Mouse (Mus musculus): Measurements from ENCODE around the gene Amfr. TPM values are rescaled to one million over a fixed set of nuclear protein-coding genes. Genes with fewer than 3 reads are reported as not detected.
A peak's percentile ranks its signal among the peaks of the same experiment; 100 is the strongest.

The Amfr gene
- polyA plus RNA-seq, 2 experiments from 2014 or later, result 26.2 to 26.6 TPM

GRCm38 (mm10) chr8:93980141-93980540 is 32.5 kb downstream of the Amfr start:
- ATAC-seq, result no peak

- ATAC-seq, result no peak
Measured at GRCm38 (mm10) chr8:93976446-93977211, 36.0 kb downstream of the Amfr start.

GRCm38 (mm10) chr8:93975358-93975757 is 37.3 kb downstream of the Amfr start:
- ATAC-seq, result no peak

DNA sequence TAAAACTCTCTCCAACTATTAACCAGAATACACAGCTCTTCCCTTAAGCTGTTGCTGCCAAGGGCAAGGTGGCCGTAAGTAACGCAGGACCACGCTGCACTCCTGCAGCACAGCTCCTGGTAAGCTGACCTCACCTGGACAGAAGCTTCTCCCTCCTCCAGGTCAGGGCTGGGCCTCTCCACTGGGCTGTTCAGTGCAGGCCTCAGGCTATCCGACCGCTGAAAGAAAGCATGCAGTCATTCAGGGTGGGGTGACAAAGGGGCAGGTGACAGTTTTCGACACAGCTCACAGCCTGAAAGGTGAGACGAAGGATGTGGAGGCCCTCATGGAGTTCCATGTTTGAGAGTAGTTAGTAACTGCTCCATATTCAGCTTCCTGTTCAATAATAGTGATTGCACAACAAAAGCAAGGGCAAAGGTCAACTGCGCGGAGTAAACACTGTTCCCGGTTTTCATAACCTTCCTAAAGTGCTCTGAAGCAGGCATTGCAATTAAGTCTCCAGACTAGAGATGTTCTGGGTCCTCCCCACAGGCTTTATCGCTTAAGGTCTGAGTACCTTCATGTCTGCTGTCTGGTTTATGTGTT is 37.9 kb downstream of the Amfr start:
- no peak for ATAC-seq

DNA sequence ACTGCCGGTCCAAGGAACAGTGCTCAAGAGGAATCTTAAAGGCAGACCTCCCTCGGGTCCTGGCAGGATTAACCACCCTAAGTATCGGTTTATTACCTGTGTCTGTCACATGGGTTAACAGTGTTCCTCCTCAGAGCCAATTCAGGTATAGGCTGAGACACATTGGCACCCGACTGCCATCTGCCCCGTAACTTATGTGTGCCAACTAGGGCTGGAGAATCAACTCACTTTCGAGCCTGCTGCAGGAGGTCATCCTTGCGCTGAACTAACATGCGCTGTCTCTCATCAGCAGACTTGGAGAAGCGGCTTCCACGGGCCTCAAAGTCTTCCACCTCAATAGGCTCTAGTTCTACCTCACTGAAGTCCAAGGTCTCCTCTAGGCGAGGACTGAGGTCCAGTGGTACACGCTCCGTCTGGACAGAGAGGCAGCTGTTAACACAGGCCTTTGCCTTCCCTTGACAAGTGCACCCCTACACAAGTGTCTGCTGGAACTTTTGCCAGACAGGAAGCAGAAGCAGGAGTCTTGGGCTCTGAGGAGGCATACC is 38.7 kb downstream of the Amfr start:
- ATAC-seq, result no peak

DNA sequence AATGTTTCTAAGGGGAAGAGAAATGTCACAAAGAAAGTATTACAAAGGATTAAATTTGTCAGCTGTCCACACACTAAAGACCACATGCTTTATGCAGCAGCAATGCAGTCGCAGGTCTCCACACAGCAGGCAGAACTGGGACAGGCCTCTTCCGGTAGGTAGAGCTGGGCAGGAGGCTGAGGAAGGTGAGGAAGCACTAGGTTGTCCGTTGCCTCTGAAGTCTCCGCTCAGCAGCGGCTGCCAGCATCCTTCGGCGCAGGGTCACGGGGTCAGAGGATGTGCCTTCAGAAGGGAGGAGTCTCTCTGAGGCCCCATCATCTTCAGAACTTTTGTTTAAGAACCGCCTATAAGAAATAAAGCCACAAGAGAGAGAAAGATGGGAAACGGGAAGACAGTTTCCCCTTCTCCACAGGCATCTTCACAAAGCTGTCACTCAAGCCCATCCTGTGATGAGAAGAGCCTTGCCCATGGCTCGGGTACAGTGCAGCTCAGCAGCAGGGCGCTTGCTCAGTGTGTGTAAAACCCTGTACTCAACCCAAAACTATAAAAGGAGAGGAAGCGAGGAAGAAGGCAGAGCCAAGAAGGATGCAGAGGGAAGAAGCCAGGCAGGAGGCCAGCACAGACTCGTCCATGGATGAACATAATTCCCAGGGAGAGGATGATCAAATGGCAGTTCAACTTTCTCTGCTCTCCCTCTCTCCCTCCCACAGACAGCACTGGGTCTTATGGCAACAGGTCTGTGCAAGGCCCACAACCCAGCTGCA is 39.5 kb downstream of the Amfr start:
- ATAC-seq, result no peak

- no peak for ATAC-seq
Measured at GRCm38 (mm10) chr8:93972211-93972610, 40.4 kb downstream of the Amfr start.

DNA sequence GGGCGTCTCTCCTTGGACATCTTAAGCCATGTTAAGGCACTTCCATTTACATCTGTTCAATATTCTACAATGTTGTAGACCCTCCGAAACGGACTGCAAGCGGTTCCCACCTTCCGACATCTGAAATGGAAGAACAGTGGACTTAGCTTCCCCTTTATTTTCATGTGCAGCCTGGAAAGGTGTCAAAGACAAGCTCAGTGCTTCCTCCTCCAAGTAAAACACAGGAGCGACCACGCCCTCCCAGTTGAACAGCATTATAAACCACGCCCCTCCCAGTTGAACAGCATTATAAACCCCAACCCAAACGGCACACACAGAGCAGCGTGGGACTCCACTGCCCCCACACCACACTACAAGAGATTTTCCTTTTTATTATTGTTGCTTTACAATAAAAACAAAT is 41.2 kb downstream of the Amfr start:
- no peak for ATAC-seq

- no peak for ATAC-seq
Measured at GRCm38 (mm10) chr8:93969626-93970340, 42.9 kb downstream of the Amfr start.

DNA sequence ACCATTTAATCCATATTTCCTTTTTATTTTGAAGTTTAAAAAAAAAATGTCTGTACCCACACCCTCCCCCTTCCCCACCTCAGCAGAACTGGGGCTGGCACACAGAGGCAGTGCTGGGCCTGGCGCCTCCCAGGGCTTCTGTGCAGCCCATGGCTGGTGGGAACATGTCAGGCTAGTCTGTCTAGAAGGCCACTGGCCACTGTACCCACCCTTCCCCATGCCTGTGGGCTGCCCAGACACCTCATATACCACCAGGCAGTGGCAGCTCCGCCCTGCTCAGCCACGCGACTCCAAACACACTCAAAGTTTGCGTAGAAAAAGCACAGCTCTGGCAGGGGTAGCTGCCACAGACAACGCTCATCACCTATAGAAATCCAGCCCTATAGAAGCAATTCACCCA is 44.3 kb downstream of the Amfr start:
- no peak for ATAC-seq

- ATAC-seq, result no peak
Measured at GRCm38 (mm10) chr8:93960909-93961308, 51.7 kb downstream of the Amfr start.

DNA sequence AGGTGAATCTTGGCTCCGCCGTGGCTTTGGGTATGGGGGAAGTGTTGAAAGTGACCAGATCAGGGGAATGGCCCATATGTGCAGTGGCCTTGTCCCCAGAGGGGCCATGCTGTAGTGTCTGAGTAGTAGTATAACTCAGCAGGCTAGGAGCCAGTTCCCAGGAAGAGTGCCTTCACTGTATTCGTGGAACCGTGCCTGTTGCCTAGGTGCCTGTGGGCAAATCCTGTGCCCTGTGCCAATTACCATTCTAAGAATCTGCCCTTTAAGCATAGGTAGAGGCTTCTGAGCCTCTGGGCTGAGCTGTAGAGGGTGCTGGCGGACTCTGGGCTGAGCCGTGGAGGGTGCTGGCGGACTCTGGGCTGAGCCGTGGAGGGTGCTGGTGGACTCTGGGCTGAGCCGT is 54.2 kb downstream of the Amfr start:
- ATAC-seq, result no peak

GRCm38 (mm10) chr8:93952511-93952910 is 60.1 kb downstream of the Amfr start:
- no peak for ATAC-seq

GRCm38 (mm10) chr8:93950133-93950532 is 62.5 kb downstream of the Amfr start:
- no peak for ATAC-seq

- ATAC-seq, result no peak
Measured at GRCm38 (mm10) chr8:93946397-93946796, 66.2 kb downstream of the Amfr start.

DNA sequence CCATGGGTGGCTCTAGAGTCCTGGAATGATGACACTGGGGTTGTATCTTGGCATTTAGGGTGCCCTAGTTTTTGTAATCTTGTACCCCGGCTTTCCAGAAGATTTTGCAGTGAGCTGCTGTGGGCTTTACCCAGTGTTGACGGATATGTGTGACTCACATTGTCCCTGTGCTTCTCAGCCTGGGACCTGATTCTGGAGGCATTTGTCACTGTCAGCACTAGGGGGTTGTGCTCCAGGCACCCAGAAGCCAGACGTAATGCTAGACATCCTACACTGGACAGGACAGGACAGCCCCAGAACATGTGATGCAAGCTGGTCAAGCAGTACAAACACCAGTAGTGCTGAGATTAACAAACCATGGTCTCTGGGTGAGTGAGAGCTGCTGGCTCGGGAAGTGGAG is 66.9 kb downstream of the Amfr start:
- ATAC-seq, result no peak

DNA sequence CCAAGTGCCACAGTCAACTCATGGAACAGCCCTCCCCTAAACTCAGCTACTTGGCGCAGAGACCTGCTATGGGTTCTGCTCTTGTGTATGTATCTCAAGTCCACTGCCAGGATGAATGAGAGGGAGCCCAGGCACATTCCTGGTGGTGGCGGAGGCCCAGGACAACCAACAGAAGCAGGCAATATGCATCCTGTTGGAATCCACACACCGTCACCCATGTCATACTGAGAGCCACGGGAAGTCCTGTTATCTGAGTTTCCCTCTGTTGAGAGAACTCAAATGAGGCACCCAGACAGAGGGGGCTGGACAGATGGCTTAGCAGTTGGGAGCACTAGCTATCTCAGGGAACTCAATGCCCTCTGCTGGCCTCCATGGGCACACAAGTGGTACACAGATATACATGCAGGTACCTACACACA is 71.0 kb downstream of the Amfr start:
- no peak for ATAC-seq

GRCm38 (mm10) chr8:93940542-93941423 is 71.9 kb downstream of the Amfr start:
- no peak for ATAC-seq

GRCm38 (mm10) chr8:93938193-93938592 is 74.4 kb downstream of the Amfr start:
- ATAC-seq, result no peak

- no peak for ATAC-seq
Measured at GRCm38 (mm10) chr8:93933288-93933687, 79.4 kb downstream of the Amfr start.

DNA sequence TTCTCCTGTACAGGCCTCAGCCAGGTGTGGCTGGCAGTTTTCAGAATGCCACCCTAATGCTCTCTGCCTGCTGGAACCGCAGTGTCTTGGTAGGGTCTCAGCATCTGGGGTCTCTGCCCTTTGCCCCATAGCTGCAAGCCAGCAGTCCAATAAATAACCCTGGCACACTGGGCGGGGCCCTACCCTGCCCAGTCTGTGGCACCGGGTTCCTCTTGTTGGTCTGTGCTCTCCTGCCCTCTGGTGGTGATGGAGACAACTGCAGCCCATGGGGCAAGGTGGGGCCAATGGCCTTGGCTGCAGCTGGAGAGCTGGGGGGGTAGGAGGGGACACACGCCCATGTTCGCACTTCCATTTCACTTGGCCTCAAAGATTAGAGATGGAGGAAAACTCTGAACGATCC is 79.8 kb downstream of the Amfr start:
- peak; percentile 36 for ATAC-seq

- no peak for ATAC-seq
Measured at GRCm38 (mm10) chr8:93931336-93931735, 81.3 kb downstream of the Amfr start.
